Mouse (Mus musculus): ENCODE measurements around the gene Cysltr1. TPM values are rescaled to one million over a fixed set of nuclear protein-coding genes. Genes with fewer than 3 reads are reported as not detected.

The Cysltr1 gene
- polyA plus RNA-seq, 1 experiment from 2014 or later = 7.2 TPM

GRCm38 (mm10) chrX:106578966-106579365 is 24.5 kb downstream of the Cysltr1 start:
- H3K4me3 ChIP-seq (ENCODE audit: low read depth, low read length) = no peak overlapping the region
- WGBS = 64% methylated on average over 3 of the region's 3 CpGs
- H3K9ac ChIP-seq (ENCODE audit: low read depth, low read length) = no peak overlapping the region
- H3K27ac ChIP-seq (ENCODE audit: low read depth, low read length) = no peak overlapping the region
- no peak overlapping the region for H3K4me2 ChIP-seq (replicated peaks; ENCODE audit: low read depth)
- H3K36me3 ChIP-seq (ENCODE audit: control insufficient read depth, insufficient read depth) = no peaks in the 10 kb centered on the region
- TF ChIP-seq CTCF (IDR thresholded peaks at IDR 0.05; ENCODE audit: low read depth) = no peak
- no peak for ATAC-seq
- no peaks in the 10 kb centered on the region for H3K9me3 ChIP-seq (ENCODE audit: control insufficient read depth)
- no peaks in the 10 kb centered on the region for H3K27me3 ChIP-seq (replicated peaks; ENCODE audit: control insufficient read depth, insufficient read depth, low read length)
- H3K4me1 ChIP-seq (replicated peaks; ENCODE audit: control insufficient read depth, insufficient read depth, low read length) = no peaks in the 10 kb centered on the region

DNA sequence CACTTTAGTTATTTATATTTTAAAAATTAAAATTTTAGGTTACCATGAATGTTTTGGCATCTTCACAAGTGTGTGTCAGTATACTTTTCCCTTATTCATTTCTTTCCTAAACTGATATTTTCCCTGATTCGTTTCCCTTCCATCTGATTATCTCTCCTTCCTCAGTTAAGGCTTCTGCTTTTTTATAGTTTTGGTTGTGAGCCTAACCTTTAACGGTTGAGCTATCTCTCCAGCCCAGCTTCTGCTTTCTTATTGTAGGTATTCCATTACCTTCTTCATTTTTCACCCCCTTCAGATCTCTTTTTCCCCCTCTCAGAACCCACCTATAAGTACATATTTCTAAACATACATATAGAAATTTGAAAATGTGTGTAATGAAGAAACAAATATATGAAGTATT is 48.0 kb downstream of the Cysltr1 start:
- Histone ChIP-seq H3K9ac (ENCODE audit: low read depth, low read length) (no peak overlapping the region), H3K4me2 (replicated peaks; ENCODE audit: low read depth) (no peak overlapping the region), H3K27me3 (replicated peaks; ENCODE audit: control insufficient read depth, insufficient read depth, low read length) (no peaks in the 10 kb centered on the region), H3K9me3 (ENCODE audit: control insufficient read depth) (no peaks in the 10 kb centered on the region), H3K27ac (ENCODE audit: low read depth, low read length) (no peak overlapping the region), H3K36me3 (ENCODE audit: control insufficient read depth, insufficient read depth) (no peaks in the 10 kb centered on the region), H3K4me3 (ENCODE audit: low read depth, low read length) (no peak overlapping the region), H3K4me1 (replicated peaks; ENCODE audit: control insufficient read depth, insufficient read depth, low read length) (no peaks in the 10 kb centered on the region)
- no peak for TF ChIP-seq CTCF (IDR thresholded peaks at IDR 0.05; ENCODE audit: low read depth)
- no peak for ATAC-seq
- WGBS = 71% methylated on average over 2 of the region's 2 CpGs

DNA sequence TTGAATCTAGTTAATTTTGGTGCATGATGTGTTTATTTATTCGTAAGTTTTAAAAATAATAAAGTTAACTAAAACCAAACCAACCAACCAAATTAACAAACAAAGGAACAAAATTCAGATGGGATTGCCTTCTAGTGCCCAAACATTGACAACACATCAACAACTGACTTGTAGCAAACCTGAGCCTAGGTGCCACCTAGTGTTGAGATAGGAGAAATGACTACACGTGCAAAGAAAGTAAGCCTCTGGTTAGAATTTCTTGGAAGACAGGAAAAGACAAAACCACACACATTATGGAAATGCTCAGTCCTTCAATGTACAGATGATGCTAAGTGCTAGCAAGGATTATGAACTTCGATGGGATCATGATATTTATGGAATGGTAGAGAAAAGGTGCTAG is 67.1 kb downstream of the Cysltr1 start:
- no peaks in the 10 kb centered on the region for H3K27me3 ChIP-seq (replicated peaks; ENCODE audit: control insufficient read depth, insufficient read depth, low read length)
- no peaks in the 10 kb centered on the region for H3K9me3 ChIP-seq (ENCODE audit: control insufficient read depth)
- no peak overlapping the region for H3K9ac ChIP-seq (ENCODE audit: low read depth, low read length)
- no peaks in the 10 kb centered on the region for H3K4me1 ChIP-seq (replicated peaks; ENCODE audit: control insufficient read depth, insufficient read depth, low read length)
- TF ChIP-seq CTCF (IDR thresholded peaks at IDR 0.05; ENCODE audit: low read depth) = peak; percentile 37; the same call in 1 of the 2 replicates
- 47% methylated on average over 3 of the region's 3 CpGs for WGBS
- no peaks in the 10 kb centered on the region for H3K36me3 ChIP-seq (ENCODE audit: control insufficient read depth, insufficient read depth)
- no peak for ATAC-seq
- H3K4me3 ChIP-seq (ENCODE audit: low read depth, low read length) = no peak overlapping the region
- H3K27ac ChIP-seq (ENCODE audit: low read depth, low read length) = no peak overlapping the region
- H3K4me2 ChIP-seq (replicated peaks; ENCODE audit: low read depth) = no peak overlapping the region

Other genes with a start within 250 kb of the Cysltr1 start
- gene Fndc3c1, start 118.3 kb downstream of the Cysltr1 start, polyA plus RNA-seq (2015; fragmentation: Nextera tagmentation; extraction: Ambion mirVana) = 0.35 and 0.50 TPM in 2 replicates
- gene Gm5127, start 20.5 kb downstream of the Cysltr1 start, polyA plus RNA-seq (2015; fragmentation: Nextera tagmentation; extraction: Ambion mirVana) = 0.08 and 0.16 TPM in 2 replicates
- gene Rtl3, start 237.0 kb upstream of the Cysltr1 start, polyA plus RNA-seq (2015; fragmentation: Nextera tagmentation; extraction: Ambion mirVana) = 4.1 and 4.4 TPM in 2 replicates